Mouse (Mus musculus) heart, postnatal 4 days (tissue): Measurements from ENCODE around the gene R3hcc1l. TPM values are rescaled to one million over a fixed set of nuclear protein-coding genes. Genes with fewer than 3 reads are reported as not detected.

ENCODE experiments used
- DNase-seq: peaks from one replicate; pipeline ENCODE4 v3.0.0; 2021
- total RNA-seq, 2 experiments: library from RNA; stranded (reverse); gene quantifications; 2 replicates each; pipeline ENCODE4 v1.2.3; 2021

R3hcc1l gene
- total RNA-seq, 2 experiments from 2014 or later: 17.7 to 18.0 TPM

DNA sequence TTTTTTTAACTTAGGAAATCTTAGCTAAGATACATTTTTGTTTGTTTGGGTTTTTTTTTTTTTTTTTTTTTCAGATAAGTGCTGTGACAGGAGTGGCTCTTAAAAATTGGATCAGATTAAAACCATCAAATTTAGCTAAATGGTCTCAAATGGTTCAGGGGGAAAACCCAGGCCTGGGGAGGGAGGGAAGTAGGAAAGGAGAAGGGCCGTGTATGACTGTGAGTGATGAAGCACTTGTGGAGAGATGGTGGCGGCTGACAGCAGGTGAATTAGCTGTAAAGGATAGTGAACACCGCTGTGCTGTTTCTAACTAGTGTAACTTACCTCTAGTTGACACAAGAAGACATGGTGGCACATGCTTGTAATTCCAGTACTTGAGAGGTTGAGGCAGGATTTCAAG lies 40.1 kb downstream of the R3hcc1l start:
- no peak for DNase-seq

DNA sequence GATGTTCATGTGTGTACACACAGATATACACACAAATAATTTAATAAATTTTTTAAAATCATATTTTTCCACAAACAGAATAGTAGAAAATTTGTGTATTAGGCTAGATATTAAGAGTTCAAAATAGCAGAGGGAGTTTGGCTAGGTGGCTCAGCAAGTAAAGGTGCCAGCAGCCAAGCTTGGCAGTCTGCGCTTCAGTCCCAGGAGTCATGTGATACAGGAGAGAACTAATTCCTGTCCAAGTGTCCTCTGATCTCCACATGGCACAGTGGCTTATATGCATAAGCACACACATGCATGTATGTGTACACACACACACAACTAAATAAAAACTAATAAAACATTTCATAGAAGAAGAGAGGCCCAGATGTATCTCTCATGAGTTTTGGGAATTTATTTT lies 43.4 kb downstream of the R3hcc1l start:
- DNase-seq: no peak

- DNase-seq: no peak
Measured at GRCm38 (mm10) chr19:42562981-42563380, 44.4 kb downstream of the R3hcc1l start.

- DNase-seq: no peak
Measured at GRCm38 (mm10) chr19:42563726-42564270, 45.2 kb downstream of the R3hcc1l start.

- no peak for DNase-seq
Measured at GRCm38 (mm10) chr19:42566283-42567019, 47.9 kb downstream of the R3hcc1l start.

- DNase-seq: no peak
Measured at GRCm38 (mm10) chr19:42567020-42567419, 48.5 kb downstream of the R3hcc1l start.

- no peak for DNase-seq
Measured at GRCm38 (mm10) chr19:42569076-42569475, 50.5 kb downstream of the R3hcc1l start.

DNA sequence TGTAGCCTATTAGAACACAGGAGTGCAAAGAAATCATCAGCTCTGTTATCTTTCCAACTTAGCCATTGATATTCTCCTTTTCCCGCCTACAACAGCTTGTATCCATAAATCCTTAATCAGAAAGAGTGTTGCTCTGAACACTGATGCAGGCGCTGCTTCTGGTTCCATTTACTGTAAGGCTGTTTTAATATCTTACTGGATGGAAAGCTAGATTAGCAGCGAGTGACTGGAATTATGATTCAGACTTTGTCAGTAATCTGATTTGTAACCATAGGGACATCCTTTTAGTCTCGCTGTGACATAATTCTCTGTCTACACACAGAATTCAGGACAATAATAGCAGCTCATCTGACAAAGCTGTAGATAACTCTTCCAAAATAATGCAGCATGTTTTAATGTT lies 52.7 kb downstream of the R3hcc1l start:
- DNase-seq: no peak

DNA sequence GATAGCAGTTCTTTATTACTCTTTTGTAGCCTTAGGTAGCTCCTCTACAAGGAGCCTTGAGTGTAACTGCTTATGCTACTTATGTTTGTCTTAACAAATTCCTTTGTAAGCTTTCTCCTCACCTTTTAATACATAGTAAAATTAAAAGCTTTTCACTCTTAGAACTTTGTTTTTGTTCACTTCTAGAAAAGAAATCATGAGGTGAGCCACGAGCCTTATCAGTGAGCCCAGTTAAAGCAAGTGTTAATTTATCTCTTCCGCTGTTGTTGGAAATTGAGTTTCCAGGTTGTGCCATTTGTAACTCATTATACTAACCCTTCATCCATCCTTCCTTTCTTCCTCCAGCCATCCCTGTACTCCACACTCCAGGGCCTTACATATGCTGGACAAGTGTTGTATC lies 56.8 kb downstream of the R3hcc1l start:
- DNase-seq: no peak

DNA sequence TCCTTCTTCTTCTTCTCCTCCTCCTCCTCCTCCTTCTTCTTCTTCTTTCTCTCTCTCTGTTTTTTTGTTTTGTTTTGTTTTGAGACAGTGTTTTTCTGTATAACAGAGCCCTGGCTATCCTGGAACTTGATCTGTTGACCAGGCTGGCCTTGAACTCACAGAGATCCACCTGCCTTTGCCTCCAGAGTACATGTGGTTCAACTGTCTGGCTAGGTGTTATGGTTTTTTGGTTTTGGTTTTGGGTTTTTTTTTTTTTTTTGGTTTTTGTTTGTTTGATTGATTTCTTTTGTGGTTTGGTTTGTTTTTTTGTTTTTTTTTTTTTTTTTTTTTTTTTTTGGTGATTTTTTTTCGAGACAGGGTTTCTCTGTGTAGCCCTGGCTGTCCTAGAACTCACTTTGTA lies 58.3 kb downstream of the R3hcc1l start:
- no peak for DNase-seq

DNA sequence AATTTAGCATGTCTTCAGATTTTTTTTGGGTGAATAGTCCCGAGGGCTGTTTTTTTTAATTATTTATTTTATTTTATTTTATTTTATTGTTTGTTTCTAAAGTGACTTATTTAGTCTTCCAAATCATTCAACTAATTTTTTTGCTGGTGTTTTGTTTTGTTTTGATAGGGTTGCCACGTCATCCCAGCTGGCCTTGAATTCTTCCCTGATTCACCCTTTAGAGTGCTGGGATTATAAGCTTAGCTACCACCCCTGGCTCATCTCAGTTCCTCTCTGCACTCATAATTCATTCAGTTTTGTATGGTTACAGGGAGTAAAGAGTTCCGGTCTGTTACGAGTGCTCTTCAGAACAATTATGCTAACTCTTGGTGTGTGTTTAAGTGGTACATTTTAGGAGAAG lies 60.1 kb downstream of the R3hcc1l start:
- no peak for DNase-seq

GRCm38 (mm10) chr19:42580701-42581100 lies 62.1 kb downstream of the R3hcc1l start:
- DNase-seq: no peak

GRCm38 (mm10) chr19:42582811-42583370 lies 64.3 kb downstream of the R3hcc1l start:
- no peak for DNase-seq

GRCm38 (mm10) chr19:42583677-42584076 lies 65.1 kb downstream of the R3hcc1l start:
- DNase-seq: no peak

DNA sequence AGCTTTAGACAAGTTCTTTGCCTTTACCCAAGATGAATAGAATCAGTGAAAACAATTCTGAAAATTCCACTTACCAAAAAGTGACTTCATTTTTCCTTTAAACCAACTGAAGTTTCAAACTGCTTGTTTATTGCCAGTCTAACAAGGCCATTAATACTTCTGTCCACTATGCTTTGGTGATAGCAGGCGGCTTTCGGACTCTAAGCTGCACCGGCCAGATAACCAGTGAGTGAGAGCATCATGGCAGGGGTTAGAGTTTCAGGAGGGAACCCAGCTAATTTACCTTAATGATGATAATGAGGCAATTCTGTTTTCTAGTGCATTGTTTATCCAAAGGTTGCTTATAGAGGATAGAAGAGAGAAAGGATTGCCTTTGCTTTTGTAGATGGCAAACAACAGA lies 65.6 kb downstream of the R3hcc1l start:
- DNase-seq: no peak

GRCm38 (mm10) chr19:42587704-42588103 lies 69.1 kb downstream of the R3hcc1l start:
- DNase-seq: no peak

GRCm38 (mm10) chr19:42589246-42589645 lies 70.7 kb downstream of the R3hcc1l start:
- DNase-seq: no peak

DNA sequence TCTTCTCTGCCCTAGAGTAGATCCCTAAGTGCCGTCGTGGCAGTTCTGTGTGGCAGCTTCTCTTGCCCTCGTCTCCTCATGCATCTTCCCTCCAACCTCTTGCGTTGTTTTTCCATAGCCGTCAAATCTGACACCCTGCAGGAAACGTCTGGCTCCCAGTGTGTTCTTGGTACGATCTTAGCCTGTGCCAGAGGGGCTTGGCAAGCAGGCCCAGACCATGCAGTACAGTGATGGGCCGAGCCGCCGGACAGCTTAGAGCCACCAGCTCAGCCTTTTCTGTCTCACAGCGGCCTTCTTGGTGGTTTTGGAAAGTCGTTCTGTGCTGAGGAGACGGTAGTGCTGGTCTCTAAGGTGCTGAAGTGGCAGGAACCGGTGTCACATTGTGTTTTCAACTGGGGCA lies 73.0 kb downstream of the R3hcc1l start:
- DNase-seq: no peak

GRCm38 (mm10) chr19:42593456-42593855 lies 74.9 kb downstream of the R3hcc1l start:
- no peak for DNase-seq

- DNase-seq: no peak
Measured at GRCm38 (mm10) chr19:42595066-42595465, 76.5 kb downstream of the R3hcc1l start.

- no peak for DNase-seq
Measured at GRCm38 (mm10) chr19:42597286-42597685, 78.7 kb downstream of the R3hcc1l start.

DNA sequence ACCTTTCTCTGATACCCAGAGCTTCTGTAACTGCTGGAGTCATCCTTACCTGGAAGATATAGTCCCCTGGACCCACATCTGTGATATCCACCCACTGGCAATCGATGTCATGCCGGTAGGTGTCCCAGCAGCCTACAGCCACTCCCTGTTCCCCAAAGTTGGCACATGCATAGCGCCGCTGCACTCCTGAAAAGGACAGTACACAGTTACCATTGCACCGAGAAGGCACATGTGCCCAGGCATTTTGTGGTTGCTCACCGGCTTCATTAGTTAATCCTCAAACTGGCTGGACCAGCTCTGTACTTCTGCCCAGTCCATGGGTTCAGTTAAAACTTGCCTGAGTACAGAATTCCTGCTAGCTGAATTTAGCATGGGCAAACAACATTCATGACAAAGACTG lies 79.3 kb downstream of the R3hcc1l start:
- DNase-seq: no peak

DNA sequence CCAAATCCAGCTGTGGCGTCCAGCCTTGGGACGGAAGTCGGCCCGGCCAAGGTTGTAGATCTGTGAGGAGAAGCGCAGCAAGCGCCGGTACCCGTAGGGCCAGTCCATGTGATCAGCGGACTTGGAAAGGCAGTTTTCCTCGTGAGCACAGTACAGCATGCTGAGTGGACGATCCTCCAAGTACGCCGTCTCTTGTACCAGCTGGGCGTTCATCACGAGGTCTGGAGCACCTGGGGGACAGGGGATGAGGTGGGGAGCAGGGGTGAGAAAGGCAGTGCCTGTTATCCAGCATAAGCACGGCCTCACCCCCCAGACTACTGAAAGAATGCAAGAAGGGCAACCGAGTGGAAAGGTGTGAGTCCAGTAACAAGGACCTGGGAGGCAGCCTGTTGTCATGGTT lies 81.3 kb downstream of the R3hcc1l start:
- DNase-seq: no peak

- DNase-seq: no peak
Measured at GRCm38 (mm10) chr19:42600591-42600990, 82.0 kb downstream of the R3hcc1l start.
